Mouse (Mus musculus) urinary bladder, adult 2 months (tissue): ENCODE data around the gene Pgd. TPM values are rescaled to one million over a fixed set of nuclear protein-coding genes. Genes with fewer than 3 reads are reported as not detected.

Source experiments
- DNase-seq: peaks from one replicate; pipeline ENCODE4 v3.0.0; 2022; ENCODE audit warnings: low spot score
- polyA plus RNA-seq: library from polyadenylated mRNA; depleted of rRNA; stranded (reverse); fragments of >200 nt; gene quantifications from 2 replicates; pipeline ENCODE4 v1.2.3, GENCODE M21; 2012

The Pgd gene
- polyA plus RNA-seq, 1 experiment, result 117 TPM

- DNase-seq, result no peak
Observed at GRCm38 (mm10) chr4:149168016-149168415, 1.4 kb upstream of the Pgd start.

- DNase-seq, result no peak
Observed at GRCm38 (mm10) chr4:149166957-149167611, 513 bp upstream of the Pgd start.

- DNase-seq, result no peak
Observed at GRCm38 (mm10) chr4:149164150-149164549, 2.4 kb downstream of the Pgd start.

- DNase-seq, result no peak
Observed at GRCm38 (mm10) chr4:149163196-149163595, 3.4 kb downstream of the Pgd start.

GRCm38 (mm10) chr4:149161166-149161565, 5.4 kb downstream of the Pgd start:
- no peak for DNase-seq

GRCm38 (mm10) chr4:149159891-149160290, 6.7 kb downstream of the Pgd start:
- DNase-seq, result no peak

GRCm38 (mm10) chr4:149159203-149159602, 7.4 kb downstream of the Pgd start:
- no peak for DNase-seq

- DNase-seq, result no peak
Observed at GRCm38 (mm10) chr4:149157415-149157973, 9.1 kb downstream of the Pgd start.

GRCm38 (mm10) chr4:149155711-149156110, 10.9 kb downstream of the Pgd start:
- DNase-seq, result no peak

GRCm38 (mm10) chr4:149154859-149155258, 11.7 kb downstream of the Pgd start:
- no peak for DNase-seq

GRCm38 (mm10) chr4:149150721-149151120, 15.8 kb downstream of the Pgd start:
- DNase-seq, result no peak

GRCm38 (mm10) chr4:149150256-149150655, 16.3 kb downstream of the Pgd start:
- DNase-seq, result no peak

GRCm38 (mm10) chr4:149149611-149150010, 17.0 kb downstream of the Pgd start:
- no peak for DNase-seq

GRCm38 (mm10) chr4:149149196-149149595, 17.4 kb downstream of the Pgd start:
- DNase-seq, result no peak

GRCm38 (mm10) chr4:149148084-149148483, 18.5 kb downstream of the Pgd start:
- DNase-seq, result no peak

GRCm38 (mm10) chr4:149147528-149147927, 19.0 kb downstream of the Pgd start:
- no peak for DNase-seq

GRCm38 (mm10) chr4:149145151-149145550, 21.4 kb downstream of the Pgd start:
- no peak for DNase-seq

GRCm38 (mm10) chr4:149144459-149144858, 22.1 kb downstream of the Pgd start:
- no peak for DNase-seq

- DNase-seq, result no peak
Observed at GRCm38 (mm10) chr4:149143594-149143993, 23.0 kb downstream of the Pgd start.

- no peak for DNase-seq
Observed at GRCm38 (mm10) chr4:149138515-149138914, 28.1 kb downstream of the Pgd start.

- peak; percentile 89 for DNase-seq
Observed at GRCm38 (mm10) chr4:149136982-149137770, 29.4 kb downstream of the Pgd start, which contains the start of gene Cenps. Gene Cenps, minus strand, starts transcription at chr4:149137629.

- no peak for DNase-seq
Observed at GRCm38 (mm10) chr4:149136116-149136850, 30.3 kb downstream of the Pgd start.
